Mouse (Mus musculus): ENCODE results near the gene Asic2. TPM values are rescaled to one million over a fixed set of nuclear protein-coding genes. Genes with fewer than 3 reads are reported as not detected.

Asic2 gene
- polyA plus RNA-seq, 1 experiment: 0.08 TPM

- TF ChIP-seq POLR2A (IDR thresholded peaks at IDR 0.05; ENCODE audit: control insufficient read depth, extremely low read depth, insufficient read depth, low read length, poor library complexity) (no peak), CTCF (IDR thresholded peaks at IDR 0.05; ENCODE audit: borderline replicate concordance, control insufficient read depth, extremely low read depth, insufficient read depth, low read length, poor library complexity) (no peak)
These were observed 450.0 kb downstream of the Asic2 start for GRCm38 (mm10) chr11:81518001-81518955.

GRCm38 (mm10) chr11:81515754-81516153 is 452.5 kb downstream of the Asic2 start:
- Histone ChIP-seq H3K4me1 (replicated peaks; ENCODE audit: control insufficient read depth, insufficient read depth, low read length) (no peaks in the 10 kb centered on the region), H3K36me3 (ENCODE audit: control insufficient read depth, insufficient read depth, low read length) (no peaks in the 10 kb centered on the region), H3K27me3 (ENCODE audit: control insufficient read depth, insufficient read depth, low read length) (no peaks in the 10 kb centered on the region), H3K27ac (ENCODE audit: control insufficient read depth, insufficient read depth, low read length) (no peak overlapping the region), H3K4me3 (ENCODE audit: control insufficient read depth, insufficient read depth, low read length) (no peak overlapping the region)
- TF ChIP-seq CTCF (IDR thresholded peaks at IDR 0.05; ENCODE audit: borderline replicate concordance, control insufficient read depth, extremely low read depth, insufficient read depth, low read length, poor library complexity) (no peak), POLR2A (IDR thresholded peaks at IDR 0.05; ENCODE audit: control insufficient read depth, extremely low read depth, insufficient read depth, low read length, poor library complexity) (no peak)
- WGBS: 82% methylated on average over 3 of the region's 3 CpGs
- no peak for DNase-seq

More at GRCm38 (mm10) chr11:81518001-81518955, 450.0 kb downstream of the Asic2 start:
- no peak overlapping the region for H3K4me3 ChIP-seq (ENCODE audit: control insufficient read depth, insufficient read depth, low read length)
- no peak overlapping the region for H3K27ac ChIP-seq (ENCODE audit: control insufficient read depth, insufficient read depth, low read length)
- no peaks in the 10 kb centered on the region for H3K36me3 ChIP-seq (ENCODE audit: control insufficient read depth, insufficient read depth, low read length)
- H3K4me1 ChIP-seq (replicated peaks; ENCODE audit: control insufficient read depth, insufficient read depth, low read length): no peaks in the 10 kb centered on the region
- no peaks in the 10 kb centered on the region for H3K27me3 ChIP-seq (ENCODE audit: control insufficient read depth, insufficient read depth, low read length)
- no peak for DNase-seq
- whole genome bisulfite sequencing: 56% methylated on average over 14 of the region's 14 CpGs

- TF ChIP-seq CTCF (IDR thresholded peaks at IDR 0.05; ENCODE audit: borderline replicate concordance, control insufficient read depth, extremely low read depth, insufficient read depth, low read length, poor library complexity) (no peak), POLR2A (IDR thresholded peaks at IDR 0.05; ENCODE audit: control insufficient read depth, extremely low read depth, insufficient read depth, low read length, poor library complexity) (no peak)
- no peak overlapping the region for H3K4me3 ChIP-seq (ENCODE audit: control insufficient read depth, insufficient read depth, low read length)
- no peaks in the 10 kb centered on the region for H3K4me1 ChIP-seq (replicated peaks; ENCODE audit: control insufficient read depth, insufficient read depth, low read length)
- H3K27me3 ChIP-seq (ENCODE audit: control insufficient read depth, insufficient read depth, low read length): no peaks in the 10 kb centered on the region
- H3K36me3 ChIP-seq (ENCODE audit: control insufficient read depth, insufficient read depth, low read length): no peaks in the 10 kb centered on the region
- no peak for DNase-seq
- no peak overlapping the region for H3K27ac ChIP-seq (ENCODE audit: control insufficient read depth, insufficient read depth, low read length)
- WGBS: 88% methylated on average over 10 of the region's 10 CpGs
These were observed 455.8 kb downstream of the Asic2 start for GRCm38 (mm10) chr11:81512434-81512833.

DNA sequence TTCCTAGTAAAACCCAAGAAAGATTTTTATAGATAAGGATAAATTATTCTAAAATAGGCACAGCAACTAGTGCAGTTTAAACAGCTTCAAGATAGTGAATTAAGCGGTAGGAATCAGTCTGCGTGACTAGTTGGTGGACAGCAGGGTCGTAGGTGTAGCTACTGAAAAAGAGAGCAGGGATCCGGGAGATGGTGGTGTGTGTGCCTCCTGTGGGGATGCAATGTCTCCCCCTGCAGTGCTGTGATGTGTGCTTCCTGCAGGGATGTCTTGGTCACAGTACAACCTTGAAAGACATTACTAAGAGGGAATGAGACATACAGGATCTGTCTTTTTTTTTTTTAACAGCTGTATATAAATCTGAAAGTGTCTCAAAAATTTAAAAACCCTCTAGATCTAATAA is 456.9 kb downstream of the Asic2 start:
- Histone ChIP-seq H3K4me1 (replicated peaks; ENCODE audit: control insufficient read depth, insufficient read depth, low read length) (no peaks in the 10 kb centered on the region), H3K4me3 (ENCODE audit: control insufficient read depth, insufficient read depth, low read length) (no peak overlapping the region), H3K36me3 (ENCODE audit: control insufficient read depth, insufficient read depth, low read length) (no peaks in the 10 kb centered on the region), H3K27ac (ENCODE audit: control insufficient read depth, insufficient read depth, low read length) (no peak overlapping the region), H3K27me3 (ENCODE audit: control insufficient read depth, insufficient read depth, low read length) (no peaks in the 10 kb centered on the region)
- 72% methylated on average over 4 of the region's 4 CpGs for WGBS
- DNase-seq: no peak
- TF ChIP-seq CTCF (IDR thresholded peaks at IDR 0.05; ENCODE audit: borderline replicate concordance, control insufficient read depth, extremely low read depth, insufficient read depth, low read length, poor library complexity) (no peak), POLR2A (IDR thresholded peaks at IDR 0.05; ENCODE audit: control insufficient read depth, extremely low read depth, insufficient read depth, low read length, poor library complexity) (no peak)

- TF ChIP-seq CTCF (IDR thresholded peaks at IDR 0.05; ENCODE audit: borderline replicate concordance, control insufficient read depth, extremely low read depth, insufficient read depth, low read length, poor library complexity) (no peak), POLR2A (IDR thresholded peaks at IDR 0.05; ENCODE audit: control insufficient read depth, extremely low read depth, insufficient read depth, low read length, poor library complexity) (no peak)
- 86% methylated on average over 8 of the region's 8 CpGs for WGBS
These were observed 459.6 kb downstream of the Asic2 start for GRCm38 (mm10) chr11:81508385-81509233.

DNA sequence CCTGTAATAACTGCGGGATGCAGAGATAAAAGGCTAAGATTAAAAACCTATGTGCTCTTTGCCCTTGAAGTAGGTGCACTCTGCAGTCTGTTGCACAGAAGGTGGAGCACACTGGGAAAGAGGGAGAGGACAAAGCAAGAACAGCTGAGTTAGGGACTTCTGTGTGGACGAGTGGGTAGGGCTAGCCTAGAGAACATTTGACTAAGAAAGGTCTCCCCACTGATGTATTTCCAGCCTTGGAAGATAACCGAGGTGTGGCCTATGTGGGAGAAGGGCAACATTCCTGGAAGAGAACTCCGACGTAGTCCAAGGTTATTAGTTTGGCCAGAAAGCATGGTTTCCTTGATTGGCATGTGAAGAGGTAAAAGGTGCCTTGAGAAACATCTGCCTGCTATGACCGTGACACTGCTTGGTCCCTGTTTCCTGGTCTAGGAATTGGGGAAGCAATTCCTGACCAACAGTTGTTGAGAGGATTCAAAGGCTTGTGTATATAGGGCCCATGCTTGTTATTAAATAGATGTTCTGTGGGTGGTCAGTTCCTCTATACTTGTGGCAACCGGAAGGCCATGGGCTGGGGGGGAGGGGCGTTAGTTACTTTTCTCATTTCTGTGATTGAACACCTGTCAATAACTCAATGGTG is 463.3 kb downstream of the Asic2 start:
- TF ChIP-seq CTCF (IDR thresholded peaks at IDR 0.05; ENCODE audit: borderline replicate concordance, control insufficient read depth, extremely low read depth, insufficient read depth, low read length, poor library complexity) (no peak), POLR2A (IDR thresholded peaks at IDR 0.05; ENCODE audit: control insufficient read depth, extremely low read depth, insufficient read depth, low read length, poor library complexity) (no peak)
- 87% methylated on average over 8 of the region's 8 CpGs for WGBS
- H3K27me3 ChIP-seq (ENCODE audit: control insufficient read depth, insufficient read depth, low read length): no peaks in the 10 kb centered on the region
- H3K4me3 ChIP-seq (ENCODE audit: control insufficient read depth, insufficient read depth, low read length): no peak overlapping the region
- H3K36me3 ChIP-seq (ENCODE audit: control insufficient read depth, insufficient read depth, low read length): no peaks in the 10 kb centered on the region
- H3K27ac ChIP-seq (ENCODE audit: control insufficient read depth, insufficient read depth, low read length): no peak overlapping the region
- H3K4me1 ChIP-seq (replicated peaks; ENCODE audit: control insufficient read depth, insufficient read depth, low read length): no peaks in the 10 kb centered on the region
- DNase-seq: no peak

More at GRCm38 (mm10) chr11:81508385-81509233, 459.6 kb downstream of the Asic2 start:
- no peak for DNase-seq
- Histone ChIP-seq H3K27ac (ENCODE audit: control insufficient read depth, insufficient read depth, low read length) (no peak overlapping the region), H3K4me3 (ENCODE audit: control insufficient read depth, insufficient read depth, low read length) (no peak overlapping the region), H3K4me1 (replicated peaks; ENCODE audit: control insufficient read depth, insufficient read depth, low read length) (no peaks in the 10 kb centered on the region), H3K27me3 (ENCODE audit: control insufficient read depth, insufficient read depth, low read length) (no peaks in the 10 kb centered on the region), H3K36me3 (ENCODE audit: control insufficient read depth, insufficient read depth, low read length) (no peaks in the 10 kb centered on the region)
